Mouse (Mus musculus) intestine, postnatal 0 days (tissue): Measurements from ENCODE around the gene Lsm2. TPM values are rescaled to one million over a fixed set of nuclear protein-coding genes. Genes with fewer than 3 reads are reported as not detected.
"Not testable (repeated sequence)": the region's sequence is repeated elsewhere in the genome, so short reads cannot be mapped to it uniquely, and the experiment has no call there.

ENCODE experiments used
- ATAC-seq: fragments of 200-750 bp; cut with Nextera tagmentation; 2 replicates; pipeline ENCODE4 v1.8.0; 2017; ENCODE audit warnings: mild to moderate bottlenecking, moderate TSS enrichment, moderate library complexity
- H3K27ac ChIP-seq: fragments of 300-500 bp; sonication (generic); 2 replicates; pipeline ENCODE4 v1.5.1; 2014; ENCODE audit warnings: mild to moderate bottlenecking, low read depth, low read length, moderate library complexity
- H3K27me3 ChIP-seq: fragments of 300-500 bp; sonication (generic); replicated peaks from 2 replicates; pipeline ENCODE4 v1.6.1; 2014; ENCODE audit warnings: low read length, mixed read lengths; ENCODE audit not compliant: control insufficient read depth, insufficient read depth
- H3K36me3 ChIP-seq: fragments of 300-500 bp; sonication (generic); 2 replicates; pipeline ENCODE4 v1.6.1; 2014; ENCODE audit warnings: mild to moderate bottlenecking, moderate library complexity; ENCODE audit not compliant: control insufficient read depth, insufficient read depth
- H3K4me1 ChIP-seq: fragments of 300-500 bp; sonication (generic); replicated peaks from 2 replicates; pipeline ENCODE4 v1.6.1; 2014; ENCODE audit warnings: antibody characterized with exemption, low read length, mixed read lengths; ENCODE audit not compliant: control insufficient read depth, insufficient read depth
- H3K4me2 ChIP-seq: fragments of 300-500 bp; sonication (generic); replicated peaks from 2 replicates; pipeline ENCODE4 v1.6.1; 2014; ENCODE audit warnings: low read depth, mild to moderate bottlenecking, moderate library complexity
- H3K4me3 ChIP-seq: fragments of 300-500 bp; sonication (generic); 2 replicates; pipeline ENCODE4 v1.5.1; 2014; ENCODE audit warnings: low read depth, low read length
- H3K9ac ChIP-seq: fragments of 300-500 bp; sonication (generic); 2 replicates; pipeline ENCODE4 v1.6.1; 2014; ENCODE audit warnings: mild to moderate bottlenecking, low read depth, low read length
- H3K9me3 ChIP-seq: fragments of 300-500 bp; sonication (generic); 2 replicates; pipeline ENCODE4 v1.6.1; 2016; ENCODE audit warnings: mixed run types; ENCODE audit not compliant: control insufficient read depth
- CTCF ChIP-seq: sonication (generic); IDR thresholded peaks from 2 replicates; pipeline ENCODE4 v1.5.1; 2016; ENCODE audit warnings: low read depth, mild to moderate bottlenecking, control low read depth, antibody characterized with exemption, moderate library complexity
- WGBS: fragments of 180-500 bp; shearing (Covaris S2); extraction: QIAGEN DNeasy Blood & Tissue Kit; methylation state at CpG from one replicate; pipeline ENCODE4 v1.1.7; 2014; 5-methylcytosine and 5-hydroxymethylcytosine counted together
- polyA plus RNA-seq: library from polyadenylated mRNA; unstranded; fragments of >200 nt; fragmentation: Nextera tagmentation; extraction: Ambion mirVana; gene quantifications from 2 replicates; pipeline ENCODE4 v1.2.1, GENCODE M21; 2015

Gene Lsm2
- polyA plus RNA-seq, 1 experiment from 2014 or later: 76.6 TPM

GRCm38 (mm10) chr17:34954831-34955230 is 26.8 kb upstream of the Lsm2 start:
- Histone ChIP-seq H3K27me3 (no peaks in the 10 kb centered on the region), H3K36me3 (0 out of 2 replicates have a peak, but pooled peaks cover under 1% of the 10 kb centered on the region), H3K4me1 (no peaks in the 10 kb centered on the region; the same call in 1 of the 2 replicates), H3K9me3 (no peaks in the 10 kb centered on the region), H3K9ac (no peak overlapping the region), H3K4me3 (no peak overlapping the region), H3K4me2 (no peak overlapping the region), H3K27ac (no peak overlapping the region)
- WGBS: 96% methylated on average over 4 of the region's 4 CpGs
- no peak for ATAC-seq
- TF ChIP-seq CTCF: no peak

- H3K4me1 ChIP-seq: no peaks in the 10 kb centered on the region
- TF ChIP-seq CTCF: no peak
- no peak for ATAC-seq
- H3K27ac ChIP-seq: no peak overlapping the region
- H3K36me3 ChIP-seq: no peaks in the 10 kb centered on the region
- no peaks in the 10 kb centered on the region for H3K27me3 ChIP-seq
- H3K4me3 ChIP-seq: no peak overlapping the region
- no peaks in the 10 kb centered on the region for H3K9me3 ChIP-seq
- no peak overlapping the region for H3K4me2 ChIP-seq
- 77% methylated on average over 3 of the region's 3 CpGs for WGBS
- H3K9ac ChIP-seq: no peak overlapping the region
Measured at GRCm38 (mm10) chr17:34955884-34956283, 25.8 kb upstream of the Lsm2 start.

GRCm38 (mm10) chr17:34956340-34956739 is 25.3 kb upstream of the Lsm2 start:
- H3K9me3 ChIP-seq: no peaks in the 10 kb centered on the region
- 0 out of 2 replicates have a peak, but pooled peaks cover 2% of the 10 kb centered on the region for H3K4me1 ChIP-seq
- H3K36me3 ChIP-seq: no peaks in the 10 kb centered on the region
- H3K9ac ChIP-seq: no peak overlapping the region
- TF ChIP-seq CTCF: peak; percentile 77
- no peak overlapping the region for H3K4me2 ChIP-seq
- no peak overlapping the region for H3K4me3 ChIP-seq
- no peak for ATAC-seq
- 49% methylated on average over 1 of the region's 1 CpGs for WGBS
- H3K27ac ChIP-seq: no peak overlapping the region
- H3K27me3 ChIP-seq: no peaks in the 10 kb centered on the region

GRCm38 (mm10) chr17:34957291-34957690 is 24.4 kb upstream of the Lsm2 start:
- not testable (repeated sequence) for H3K27me3 ChIP-seq, H3K27ac ChIP-seq, H3K9ac ChIP-seq, ATAC-seq, H3K9me3 ChIP-seq, H3K36me3 ChIP-seq, H3K4me3 ChIP-seq, H3K4me1 ChIP-seq
- H3K4me2 ChIP-seq: peak overlapping the region; percentile 24; the same call in 1 of the 2 replicates
- 11% methylated on average over 35 of the region's 40 CpGs for WGBS

- not testable (repeated sequence) for H3K27me3 ChIP-seq, ATAC-seq, H3K36me3 ChIP-seq, H3K27ac ChIP-seq, H3K4me1 ChIP-seq, H3K4me2 ChIP-seq, H3K9ac ChIP-seq, H3K4me3 ChIP-seq, H3K9me3 ChIP-seq
- 24% methylated on average over 26 of the region's 40 CpGs for WGBS
Measured at GRCm38 (mm10) chr17:34957966-34958365, 23.7 kb upstream of the Lsm2 start.

GRCm38 (mm10) chr17:34958734-34959129 is 22.9 kb upstream of the Lsm2 start:
- H3K4me1 ChIP-seq, H3K9ac ChIP-seq, H3K36me3 ChIP-seq, H3K27me3 ChIP-seq, H3K9me3 ChIP-seq, H3K27ac ChIP-seq: not testable (repeated sequence)
- ATAC-seq: peak; percentile 28
- peak overlapping the region; percentile 42 for H3K4me3 ChIP-seq
- peak overlapping the region; percentile 75 for H3K4me2 ChIP-seq
- WGBS: 0% methylated on average over 21 of the region's 47 CpGs

GRCm38 (mm10) chr17:34959130-34959778 is 22.4 kb upstream of the Lsm2 start, which contains the start of gene Hspa1b:
Hspa1b (minus strand) TSS chr17:34959238.
- not testable (repeated sequence) for H3K4me1 ChIP-seq, H3K9me3 ChIP-seq, H3K27me3 ChIP-seq, H3K36me3 ChIP-seq
- Histone ChIP-seq H3K4me3 (peak within 1 kb of the TSS; percentile 42), H3K27ac (peak within 1 kb of the TSS; percentile 89), H3K4me2 (peak within 1 kb of the TSS; percentile 75), H3K9ac (peak within 1 kb of the TSS; percentile 55)
- ATAC-seq: peak; percentile 93
- WGBS: under 1% methylated on average over 26 of the region's 32 CpGs
